Mouse (Mus musculus) gastrocnemius, adult 8-10 months (tissue): ENCODE results near the gene Fgfr2. TPM values are rescaled to one million over a fixed set of nuclear protein-coding genes. Genes with fewer than 3 reads are reported as not detected.
A peak's percentile ranks its signal among the peaks of the same experiment; 100 is the strongest.
"Not testable (repeated sequence)": the region's sequence is repeated elsewhere in the genome, so short reads cannot be mapped to it uniquely, and the experiment has no call there.

ENCODE experiments used
- DNase-seq, 2 experiments: peaks; one replicate each; pipeline ENCODE4 v3.0.0; 2022; ENCODE audit warnings: low spot score in 2 of 2
- total RNA-seq, 4 experiments: library from RNA; stranded (reverse); gene quantifications; 2 replicates each; pipeline ENCODE4 v1.2.4; 2022

Gene Fgfr2
- total RNA-seq, 4 experiments from 2014 or later = 0.17 to 1.3 (median 0.62) TPM

- DNase-seq = no peak
Measured at GRCm38 (mm10) chr7:132669999-132670862, 452.9 kb downstream of the Fgfr2 start.

- DNase-seq = no peak
Measured at GRCm38 (mm10) chr7:132668604-132669003, 454.5 kb downstream of the Fgfr2 start.

- no peak for DNase-seq
Measured at GRCm38 (mm10) chr7:132666516-132666915, 456.6 kb downstream of the Fgfr2 start.

- DNase-seq = no peak
Measured at GRCm38 (mm10) chr7:132665664-132666382, 457.3 kb downstream of the Fgfr2 start.

- DNase-seq = no peak
Measured at GRCm38 (mm10) chr7:132664815-132665214, 458.3 kb downstream of the Fgfr2 start.

- DNase-seq = not testable (repeated sequence)
Measured at GRCm38 (mm10) chr7:132662831-132663230, 460.3 kb downstream of the Fgfr2 start.

GRCm38 (mm10) chr7:132659633-132660032 lies 463.5 kb downstream of the Fgfr2 start:
- no peak for DNase-seq

- DNase-seq = no peak
Measured at GRCm38 (mm10) chr7:132658688-132659087, 464.5 kb downstream of the Fgfr2 start.

GRCm38 (mm10) chr7:132658058-132658450 lies 465.1 kb downstream of the Fgfr2 start:
- DNase-seq = no peak

GRCm38 (mm10) chr7:132657371-132658057 lies 465.6 kb downstream of the Fgfr2 start:
- no peak for DNase-seq

GRCm38 (mm10) chr7:132656548-132656947 lies 466.6 kb downstream of the Fgfr2 start:
- DNase-seq = peak; percentile 83 to 85

- DNase-seq = peak; percentile 79 to 87
Measured at GRCm38 (mm10) chr7:132656075-132656474, 467.1 kb downstream of the Fgfr2 start.

- peak in 1 of 2 experiments; percentile 51 for DNase-seq
Measured at GRCm38 (mm10) chr7:132654412-132654811, 468.7 kb downstream of the Fgfr2 start.

GRCm38 (mm10) chr7:132646514-132646913 lies 476.6 kb downstream of the Fgfr2 start:
- DNase-seq = no peak

GRCm38 (mm10) chr7:132644605-132645279 lies 478.4 kb downstream of the Fgfr2 start:
- no peak for DNase-seq

- no peak for DNase-seq
Measured at GRCm38 (mm10) chr7:132641606-132642005, 481.5 kb downstream of the Fgfr2 start.

- DNase-seq = no peak
Measured at GRCm38 (mm10) chr7:132640946-132641345, 482.2 kb downstream of the Fgfr2 start.

- DNase-seq = no peak
Measured at GRCm38 (mm10) chr7:132638446-132639087, 484.6 kb downstream of the Fgfr2 start.

- no peak for DNase-seq
Measured at GRCm38 (mm10) chr7:132637292-132637691, 485.9 kb downstream of the Fgfr2 start.

GRCm38 (mm10) chr7:132631313-132631712 lies 491.8 kb downstream of the Fgfr2 start:
- no peak for DNase-seq

- DNase-seq = peak in 1 of 2 experiments; percentile 24
Measured at GRCm38 (mm10) chr7:132627448-132627847, 495.7 kb downstream of the Fgfr2 start.
